Mouse (Mus musculus): Measurements from ENCODE around the gene Nlrc3. TPM values are rescaled to one million over a fixed set of nuclear protein-coding genes. Genes with fewer than 3 reads are reported as not detected.
A peak's percentile ranks its signal among the peaks of the same experiment; 100 is the strongest.

Nlrc3 gene
- polyA plus RNA-seq, 1 experiment from 2014 or later: 0.96 TPM

DNA sequence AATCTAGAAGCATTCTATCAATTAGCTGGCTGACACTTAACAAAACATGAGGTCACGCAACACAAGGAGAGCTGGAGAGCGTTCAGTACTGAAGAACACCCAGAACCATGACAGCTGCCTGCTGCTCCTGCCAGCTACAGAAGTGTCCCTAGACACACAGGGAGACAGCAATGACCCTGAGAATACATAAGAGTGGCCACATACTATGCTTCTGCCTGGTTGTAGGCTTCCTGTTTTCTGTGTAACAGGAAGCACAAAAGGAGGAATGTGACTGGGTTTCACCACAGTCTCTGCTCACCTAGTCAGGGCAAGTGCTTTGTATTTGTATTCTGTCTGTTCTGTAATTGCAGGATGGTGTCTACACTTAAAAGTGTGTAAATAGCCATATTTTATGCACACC is 55.7 kb downstream of the Nlrc3 start:
- no peak for ATAC-seq (ENCODE audit: low FRiP score)
- no peak overlapping the region for H3K4me2 ChIP-seq (replicated peaks)
- H3K9me3 ChIP-seq (replicated peaks): no peaks in the 10 kb centered on the region
- no peak overlapping the region for H3K9ac ChIP-seq
- H3K27me3 ChIP-seq: no peaks in the 10 kb centered on the region
- H3K27ac ChIP-seq: no peak overlapping the region
- 94% methylated on average over 2 of the region's 2 CpGs for WGBS
- peaks cover 54% of the 10 kb centered on the region for H3K36me3 ChIP-seq
- H3K4me3 ChIP-seq: no peak overlapping the region
- H3K4me1 ChIP-seq: no peaks in the 10 kb centered on the region

DNA sequence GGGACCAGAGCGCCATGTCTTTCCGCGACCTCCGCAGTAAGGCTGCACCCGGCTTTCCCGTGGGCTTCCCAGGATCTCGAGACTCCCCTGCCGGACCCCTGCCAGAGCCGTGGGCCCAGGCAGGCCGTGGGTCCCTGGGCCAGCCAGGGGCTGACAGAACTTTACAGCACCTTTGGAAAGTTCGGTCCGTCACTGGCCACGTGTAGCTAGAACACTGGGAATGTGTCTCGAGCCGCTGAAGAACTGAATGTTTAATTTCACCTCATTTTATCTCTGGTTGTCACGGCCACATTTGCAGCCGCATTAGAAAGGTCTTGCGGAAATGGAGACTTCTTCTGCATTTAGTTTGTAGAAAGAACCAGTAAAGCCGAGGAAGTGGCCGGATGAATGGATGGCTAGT is 67.3 kb downstream of the Nlrc3 start:
- Histone ChIP-seq H3K36me3 (peaks cover 42% of the 10 kb centered on the region), H3K4me1 (peaks cover 11% of the 10 kb centered on the region), H3K9me3 (replicated peaks) (no peaks in the 10 kb centered on the region), H3K9ac (peak overlapping the region; percentile 68), H3K4me2 (replicated peaks) (peak overlapping the region; percentile 78), H3K27ac (peak overlapping the region; percentile 66), H3K27me3 (no peaks in the 10 kb centered on the region), H3K4me3 (peak overlapping the region; percentile 60)
- 12% methylated on average over 20 of the region's 20 CpGs for WGBS
- no peak; the same call in 1 of the 2 replicates for ATAC-seq (ENCODE audit: low FRiP score)

DNA sequence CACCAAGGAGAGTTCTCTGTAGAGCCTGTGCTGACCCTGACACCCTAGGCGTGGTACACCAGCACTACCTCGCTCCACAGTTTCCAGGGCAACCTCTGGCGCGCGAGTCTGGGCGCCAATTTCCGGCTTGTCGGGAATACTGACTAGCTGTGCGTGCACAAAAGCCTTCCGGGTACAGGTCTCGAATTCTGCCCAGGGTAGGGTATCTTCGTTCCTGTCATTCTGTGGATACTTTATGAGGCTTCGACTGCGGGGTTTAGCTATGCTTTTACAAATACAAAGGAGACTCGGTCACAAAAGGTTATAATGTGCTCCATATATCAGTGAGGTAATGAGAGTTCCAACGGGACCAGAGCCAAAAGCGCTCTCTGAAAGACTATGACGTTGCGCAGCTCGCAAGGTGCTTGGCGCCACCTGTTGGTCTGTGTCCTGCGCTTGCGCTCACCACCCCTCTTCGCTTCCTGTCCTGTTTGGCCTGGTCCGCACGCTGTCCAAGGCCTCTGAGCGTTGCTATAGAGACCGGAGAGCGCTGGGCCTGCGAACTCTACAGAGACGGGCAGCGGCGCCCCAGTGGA is 67.8 kb downstream of the Nlrc3 start, which contains the start of the genes 1700037C18Rik and Cluap1:
Gene 1700037C18Rik (minus strand): TSS at position 153 of the 575 bp plus-strand sequence.
Gene Cluap1 (plus strand): TSS at position 265 of the 575 bp plus-strand sequence.
- H3K27me3 ChIP-seq: no peaks in the 10 kb centered on the region
- H3K4me3 ChIP-seq: peak within 1 kb of the TSS; percentile 60
- peak; percentile 97 for ATAC-seq (ENCODE audit: low FRiP score)
- H3K4me2 ChIP-seq (replicated peaks): peak within 1 kb of the TSS; percentile 78
- peaks cover 43% of the 10 kb centered on the region for H3K36me3 ChIP-seq
- peaks cover 11% of the 10 kb centered on the region for H3K4me1 ChIP-seq
- WGBS: under 1% methylated on average over 33 of the region's 33 CpGs
- H3K27ac ChIP-seq: peak within 1 kb of the TSS; percentile 66
- no peaks in the 10 kb centered on the region for H3K9me3 ChIP-seq (replicated peaks)
- peak within 1 kb of the TSS; percentile 68 for H3K9ac ChIP-seq

DNA sequence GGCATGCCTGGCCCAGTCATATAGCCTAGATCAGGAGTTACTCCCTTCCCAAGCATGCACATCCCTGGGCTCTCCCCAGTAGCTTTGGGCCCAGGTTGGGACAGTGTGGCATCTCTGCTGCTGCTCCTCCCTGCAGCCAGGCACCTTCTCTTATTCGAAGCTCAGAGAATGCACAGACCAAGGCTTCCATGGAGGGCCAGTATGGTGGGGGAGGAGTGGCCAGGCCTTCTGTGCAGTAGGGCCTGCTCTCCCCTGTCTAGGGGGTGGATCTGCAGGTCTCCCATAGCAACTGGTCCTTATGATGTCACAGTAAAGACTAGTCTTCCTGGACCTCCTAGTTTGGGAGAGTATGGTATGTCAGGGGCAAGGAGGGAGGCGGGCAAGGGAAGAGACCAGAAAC is 69.0 kb downstream of the Nlrc3 start:
- Histone ChIP-seq H3K36me3 (peaks cover 45% of the 10 kb centered on the region), H3K27ac (no peak overlapping the region), H3K9ac (no peak overlapping the region), H3K27me3 (no peaks in the 10 kb centered on the region), H3K4me2 (replicated peaks) (no peak overlapping the region), H3K9me3 (replicated peaks) (no peaks in the 10 kb centered on the region), H3K4me3 (no peak overlapping the region), H3K4me1 (peaks cover 11% of the 10 kb centered on the region)
- ATAC-seq (ENCODE audit: low FRiP score): no peak
- WGBS: 75% methylated on average over 2 of the region's 2 CpGs

DNA sequence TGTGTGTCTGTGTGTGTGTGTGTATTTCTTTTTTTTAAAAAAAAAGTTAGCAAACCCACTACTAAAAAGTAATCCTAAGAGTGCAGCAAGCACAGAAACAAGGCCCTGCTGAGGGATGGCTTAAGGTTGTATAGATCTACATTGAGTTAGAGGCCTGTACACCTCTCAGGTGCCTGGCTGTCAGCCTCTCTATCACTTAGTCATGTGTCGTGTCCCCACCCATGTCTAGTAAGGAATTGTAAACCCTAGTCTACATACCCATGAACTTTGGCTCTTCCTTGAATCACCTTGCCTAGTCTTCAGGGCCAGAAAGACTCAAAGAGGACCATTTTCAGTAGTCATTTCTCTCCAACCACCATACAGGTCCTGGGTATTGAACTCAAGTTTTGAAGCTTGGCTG is 79.9 kb downstream of the Nlrc3 start:
- no peaks in the 10 kb centered on the region for H3K4me1 ChIP-seq
- H3K27ac ChIP-seq: no peak overlapping the region
- no peaks in the 10 kb centered on the region for H3K27me3 ChIP-seq
- ATAC-seq (ENCODE audit: low FRiP score): no peak
- no peak overlapping the region for H3K9ac ChIP-seq
- H3K9me3 ChIP-seq (replicated peaks): no peaks in the 10 kb centered on the region
- WGBS: 90% methylated on average over 1 of the region's 1 CpGs
- H3K36me3 ChIP-seq: peaks cover 49% of the 10 kb centered on the region
- H3K4me3 ChIP-seq: no peak overlapping the region
- H3K4me2 ChIP-seq (replicated peaks): no peak overlapping the region

DNA sequence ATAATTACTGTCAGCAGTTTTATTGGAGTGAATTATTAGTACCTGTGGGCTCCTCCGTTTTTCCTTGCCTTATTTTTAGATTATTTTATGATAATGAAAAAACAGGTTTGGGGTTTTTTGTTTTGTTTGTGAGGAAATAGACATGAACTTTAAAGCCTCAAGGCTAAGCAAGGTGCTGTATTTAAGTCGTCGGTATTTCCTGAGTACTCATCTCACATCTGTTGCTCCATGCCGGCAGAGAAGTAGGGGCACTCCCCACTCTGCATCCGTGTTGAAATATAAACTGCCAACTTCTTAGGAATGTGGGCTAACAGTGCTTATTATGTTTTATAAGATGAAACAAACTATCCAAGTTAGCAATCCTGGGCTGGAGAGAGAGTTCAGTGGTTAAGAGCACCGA is 80.4 kb downstream of the Nlrc3 start:
- no peak overlapping the region for H3K9ac ChIP-seq
- no peak overlapping the region for H3K27ac ChIP-seq
- H3K9me3 ChIP-seq (replicated peaks): no peaks in the 10 kb centered on the region
- 87% methylated on average over 6 of the region's 6 CpGs for WGBS
- H3K27me3 ChIP-seq: no peaks in the 10 kb centered on the region
- no peaks in the 10 kb centered on the region for H3K4me1 ChIP-seq
- ATAC-seq (ENCODE audit: low FRiP score): no peak
- peaks cover 45% of the 10 kb centered on the region for H3K36me3 ChIP-seq
- H3K4me2 ChIP-seq (replicated peaks): no peak overlapping the region
- no peak overlapping the region for H3K4me3 ChIP-seq

DNA sequence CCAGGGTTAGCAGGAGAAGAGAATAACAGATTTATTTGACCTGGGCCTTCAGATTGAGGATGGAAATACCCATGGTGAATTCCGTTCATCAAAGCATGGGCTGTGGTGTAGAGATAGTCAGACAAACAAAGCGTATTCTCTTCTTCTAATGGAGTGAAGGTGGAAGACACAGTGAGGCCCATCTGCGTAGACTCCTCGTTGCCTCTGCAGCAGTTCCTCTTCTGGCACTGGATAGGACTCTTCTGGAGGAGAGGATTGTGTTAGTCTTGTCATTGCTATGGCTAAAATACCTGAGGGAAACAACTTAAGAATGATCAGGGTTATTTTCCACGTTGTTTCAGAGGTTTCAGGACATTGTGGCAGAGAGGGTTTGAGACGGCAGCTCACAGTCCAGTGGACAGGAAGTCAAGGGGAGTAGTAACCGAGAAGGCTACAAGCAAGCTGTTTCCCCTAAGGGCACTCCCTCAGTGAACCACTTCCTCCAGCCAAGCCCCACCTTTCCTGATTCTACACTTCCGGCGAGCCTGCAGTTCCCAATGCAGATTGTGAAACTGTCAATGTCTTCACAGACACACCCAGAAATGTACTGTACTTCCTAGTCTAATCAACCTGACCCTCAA is 81.1 kb downstream of the Nlrc3 start:
- H3K27me3 ChIP-seq: no peaks in the 10 kb centered on the region
- H3K4me2 ChIP-seq (replicated peaks): no peak overlapping the region
- H3K27ac ChIP-seq: no peak overlapping the region
- no peaks in the 10 kb centered on the region for H3K9me3 ChIP-seq (replicated peaks)
- H3K4me3 ChIP-seq: no peak overlapping the region
- H3K4me1 ChIP-seq: no peaks in the 10 kb centered on the region
- H3K36me3 ChIP-seq: peaks cover 37% of the 10 kb centered on the region
- WGBS: 83% methylated on average over 9 of the region's 9 CpGs
- no peak for ATAC-seq (ENCODE audit: low FRiP score)
- no peak overlapping the region for H3K9ac ChIP-seq

Small RNA genes lying within 50 kb of the gene (microRNA-seq; reads per million reads assigned to microRNA genes)
- gene Gm23493: not detected

Other genes starting within 250 kb of the Nlrc3 start
- gene Zfp263, start 232.5 kb downstream of the Nlrc3 start, polyA plus RNA-seq (2016; fragmentation: Nextera tagmentation; extraction: Ambion mirVana): 54.4 and 56.7 TPM in 2 replicates
- not detected in 2 replicates for gene Olfr15, start 145.8 kb downstream of the Nlrc3 start, polyA plus RNA-seq (2016; fragmentation: Nextera tagmentation; extraction: Ambion mirVana)
- gene Zfp174, start 129.4 kb downstream of the Nlrc3 start, polyA plus RNA-seq (2016; fragmentation: Nextera tagmentation; extraction: Ambion mirVana): 2.0 and 2.1 TPM in 2 replicates
- gene Naa60, start 104.3 kb downstream of the Nlrc3 start, polyA plus RNA-seq (2016; fragmentation: Nextera tagmentation; extraction: Ambion mirVana): 64.2 and 65.7 TPM in 2 replicates
- 12.1 and 13.4 TPM in 2 replicates for gene Zfp597, start 92.1 kb downstream of the Nlrc3 start, polyA plus RNA-seq (2016; fragmentation: Nextera tagmentation; extraction: Ambion mirVana)
- 3.0 and 3.2 TPM in 2 replicates for gene Gm20695, start 92.0 kb downstream of the Nlrc3 start, polyA plus RNA-seq (2016; fragmentation: Nextera tagmentation; extraction: Ambion mirVana)
- gene 1700037C18Rik, start 67.9 kb downstream of the Nlrc3 start, polyA plus RNA-seq (2016; fragmentation: Nextera tagmentation; extraction: Ambion mirVana): 7.2 and 8.0 TPM in 2 replicates
- 30.3 and 31.2 TPM in 2 replicates for gene Cluap1, start 67.8 kb downstream of the Nlrc3 start, polyA plus RNA-seq (2016; fragmentation: Nextera tagmentation; extraction: Ambion mirVana)
- gene Slx4, start 27.1 kb upstream of the Nlrc3 start, polyA plus RNA-seq (2016; fragmentation: Nextera tagmentation; extraction: Ambion mirVana): 34.6 and 36.8 TPM in 2 replicates
- gene Dnase1, start 60.3 kb upstream of the Nlrc3 start, polyA plus RNA-seq (2016; fragmentation: Nextera tagmentation; extraction: Ambion mirVana): 6.3 and 7.8 TPM in 2 replicates
- 60.6 and 61.3 TPM in 2 replicates for gene Trap1, start 101.2 kb upstream of the Nlrc3 start, polyA plus RNA-seq (2016; fragmentation: Nextera tagmentation; extraction: Ambion mirVana)
- gene Crebbp, start 237.4 kb upstream of the Nlrc3 start, polyA plus RNA-seq (2016; fragmentation: Nextera tagmentation; extraction: Ambion mirVana): 40.8 and 45.7 TPM in 2 replicates